Mouse (Mus musculus) retina, adult 2 months (tissue): ENCODE results near the gene Tcp1.
"Not testable (repeated sequence)": the region's sequence is repeated elsewhere in the genome, so short reads cannot be mapped to it uniquely, and the experiment has no call there.

Experiments
- DNase-seq: peaks from one replicate; pipeline ENCODE4 v3.0.0-alpha.2; 2012; ENCODE audit warnings: low read depth, low spot score

Gene Tcp1

GRCm38 (mm10) chr17:12915881-12916583 lies 531 bp downstream of the Tcp1 start, which contains the start of gene Mrpl18:
TSS of gene Mrpl18 (minus strand) at chr17:12916345.
- peak; percentile 98 for DNase-seq

- DNase-seq: peak; percentile 0
Measured at GRCm38 (mm10) chr17:12916588-12917380, 1.3 kb downstream of the Tcp1 start.

GRCm38 (mm10) chr17:12921073-12921472 lies 5.6 kb downstream of the Tcp1 start:
- no peak for DNase-seq

GRCm38 (mm10) chr17:12925001-12925400 lies 9.5 kb downstream of the Tcp1 start:
- no peak for DNase-seq

GRCm38 (mm10) chr17:12925703-12926180 lies 10.2 kb downstream of the Tcp1 start:
- no peak for DNase-seq

DNA sequence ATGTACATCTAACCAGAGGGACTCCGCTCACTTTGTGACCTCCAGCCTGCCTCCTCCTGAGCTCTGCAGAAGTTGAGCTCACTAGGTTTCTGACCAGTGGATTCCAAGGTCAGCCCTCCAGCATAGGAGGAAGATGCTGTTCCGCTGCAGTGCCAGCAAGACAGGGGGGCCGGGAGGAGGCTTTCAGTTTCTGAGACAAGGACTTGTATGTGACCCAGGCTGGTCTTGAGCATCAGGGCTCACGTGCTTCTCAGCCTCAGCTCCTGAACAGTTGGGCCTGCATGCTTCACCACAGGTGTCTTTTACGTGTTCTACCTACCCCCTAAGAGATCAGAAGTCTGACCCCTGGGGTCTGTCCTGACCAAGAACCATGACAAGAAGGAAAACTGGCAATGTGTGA lies 16.1 kb downstream of the Tcp1 start:
- DNase-seq: not testable (repeated sequence)

DNA sequence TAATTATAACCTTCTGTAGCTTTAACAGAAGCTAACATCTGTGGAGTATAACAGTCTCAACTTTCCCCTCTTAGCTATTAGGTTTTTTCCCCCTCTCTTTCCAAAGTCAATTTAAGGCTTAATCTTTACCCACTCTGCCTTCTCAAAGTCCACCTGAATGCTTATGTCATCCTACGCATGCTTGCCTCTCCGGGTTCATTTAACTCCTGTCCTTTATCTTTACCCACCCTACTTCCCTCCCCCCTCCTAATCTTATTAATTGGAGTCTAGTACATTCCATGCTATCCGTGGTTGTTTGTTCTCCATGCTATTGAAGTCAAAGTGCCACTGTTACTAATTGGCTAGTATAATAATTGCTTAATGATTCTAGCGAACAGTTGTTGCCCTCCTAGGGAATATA lies 20.2 kb downstream of the Tcp1 start:
- no peak for DNase-seq

DNA sequence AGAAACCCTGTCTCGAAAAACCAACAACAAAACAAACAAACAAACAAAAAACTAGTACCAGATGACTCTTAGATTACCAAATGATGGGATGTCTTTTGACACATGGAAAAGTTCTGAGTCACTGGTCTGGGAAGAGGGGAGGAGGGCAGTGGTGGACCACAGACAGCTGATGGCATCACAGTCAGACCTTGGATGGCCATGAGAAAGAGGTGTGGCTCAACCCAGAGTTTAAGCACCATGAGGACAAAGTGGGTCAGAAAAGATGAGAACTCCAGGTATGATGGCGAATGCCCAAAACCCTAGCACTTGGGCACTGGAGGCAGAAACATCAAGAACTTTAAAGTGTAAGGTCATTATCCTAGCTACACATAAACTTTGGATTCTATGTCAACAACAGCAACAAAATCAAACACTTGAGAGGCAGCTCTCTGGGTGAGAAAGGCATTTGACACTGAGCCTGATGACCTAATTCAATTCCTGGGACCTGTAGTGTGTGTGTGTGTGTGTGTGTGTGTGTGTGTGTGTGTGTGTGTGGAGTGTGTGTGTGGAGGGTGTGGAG lies 22.0 kb downstream of the Tcp1 start:
- no peak for DNase-seq

GRCm38 (mm10) chr17:12938077-12938476 lies 22.6 kb downstream of the Tcp1 start:
- no peak for DNase-seq

- DNase-seq: not testable (repeated sequence)
Measured at GRCm38 (mm10) chr17:12939377-12940148, 24.1 kb downstream of the Tcp1 start.

- no peak for DNase-seq
Measured at GRCm38 (mm10) chr17:12940151-12940805, 24.8 kb downstream of the Tcp1 start, which contains the start of gene Acat3. TSS of gene Acat3 (minus strand) at chr17:12940600.

DNA sequence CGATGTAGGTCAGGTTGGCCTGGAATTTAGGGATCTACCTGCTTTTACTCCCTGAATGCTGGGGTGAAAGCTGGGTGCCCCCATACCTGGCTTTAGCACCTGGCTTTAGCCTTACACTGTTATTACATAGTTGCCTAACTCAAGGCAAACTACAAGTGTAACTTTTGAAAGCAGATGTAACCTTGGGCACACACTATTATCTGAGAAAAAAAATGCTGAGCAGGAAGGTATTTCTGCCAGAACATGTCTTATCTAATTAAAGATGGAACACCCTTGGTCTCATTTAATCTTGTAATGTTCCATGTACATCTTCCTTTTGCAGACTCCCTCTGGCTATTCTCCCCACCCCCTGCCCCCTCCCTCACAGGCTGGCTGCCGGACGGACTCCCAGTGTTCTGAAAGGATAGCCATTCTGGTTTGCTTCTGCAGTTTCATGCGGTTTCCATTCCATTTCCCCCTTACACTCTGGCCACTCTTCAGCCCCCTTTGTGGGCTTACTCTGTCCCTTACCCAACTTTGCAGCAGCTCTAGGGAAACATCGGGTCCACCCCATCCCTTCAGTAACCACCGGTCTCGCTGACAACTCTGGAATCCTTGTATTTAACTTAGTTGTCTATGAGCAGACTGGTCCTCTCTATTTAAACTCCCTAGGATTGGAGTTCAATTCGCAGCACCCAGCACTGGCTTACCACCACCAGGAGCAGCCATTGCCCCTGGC lies 26.2 kb downstream of the Tcp1 start:
- DNase-seq: no peak

DNA sequence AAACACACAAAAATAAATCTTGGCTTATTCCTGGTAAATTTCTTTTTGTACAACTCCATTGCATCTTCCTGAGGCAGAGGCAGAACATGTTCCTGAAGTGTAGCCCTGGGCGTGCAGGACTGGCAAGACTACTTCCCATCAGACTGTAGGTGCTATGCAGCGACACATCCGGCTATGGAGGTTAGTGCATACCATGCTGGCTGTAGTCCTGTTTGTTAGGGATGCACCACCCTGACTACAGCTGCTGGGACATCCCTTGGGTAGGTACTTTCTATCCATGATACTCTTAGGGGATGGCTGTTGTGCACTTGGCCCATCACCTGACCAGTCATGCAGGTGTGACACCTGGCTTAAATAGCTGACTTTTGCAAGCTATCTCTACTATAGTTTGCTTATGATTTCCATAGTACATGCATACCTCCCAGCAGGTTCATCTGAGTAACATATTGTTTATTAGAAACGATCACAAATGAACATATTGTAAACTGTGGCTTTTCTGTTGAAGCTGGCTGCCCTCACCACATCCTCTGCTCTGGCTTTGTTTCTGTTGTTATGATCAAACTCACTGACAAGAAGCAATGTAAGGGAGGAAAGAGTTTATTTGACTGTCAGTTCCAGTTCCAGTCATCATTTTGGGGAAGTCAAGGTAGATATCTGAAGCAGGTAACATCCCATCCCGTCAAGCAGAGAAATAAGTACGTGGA lies 27.1 kb downstream of the Tcp1 start:
- DNase-seq: no peak

- DNase-seq: no peak
Measured at GRCm38 (mm10) chr17:12949669-12950068, 34.2 kb downstream of the Tcp1 start.

GRCm38 (mm10) chr17:12956664-12957063 lies 41.2 kb downstream of the Tcp1 start:
- DNase-seq: no peak

GRCm38 (mm10) chr17:12959377-12959776 lies 43.9 kb downstream of the Tcp1 start:
- not testable (repeated sequence) for DNase-seq

GRCm38 (mm10) chr17:12960331-12960873 lies 44.9 kb downstream of the Tcp1 start, which contains the start of gene Acat2:
TSS of gene Acat2 (minus strand) at chr17:12960747.
- peak; percentile 79 for DNase-seq

DNA sequence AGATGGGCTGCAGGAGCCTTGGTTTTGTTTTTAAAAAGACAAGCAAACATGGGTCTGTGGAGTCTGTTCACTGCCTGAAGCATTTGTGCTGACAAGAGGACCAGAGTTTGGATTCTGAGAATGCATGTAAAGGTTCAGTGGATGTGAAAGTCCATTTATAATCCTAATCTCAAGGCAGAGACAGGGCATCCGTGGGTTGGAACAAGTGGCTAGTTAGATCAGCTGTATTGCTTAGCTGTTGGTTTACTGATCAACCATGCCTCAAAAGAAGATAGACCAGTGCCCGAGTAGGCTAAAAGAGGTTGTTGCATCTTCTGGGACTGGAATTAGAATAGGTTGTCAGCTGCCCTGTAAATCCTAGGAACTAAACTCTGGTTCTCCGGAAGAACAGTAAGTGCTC lies 48.0 kb downstream of the Tcp1 start:
- no peak for DNase-seq

GRCm38 (mm10) chr17:12967173-12967572 lies 51.7 kb downstream of the Tcp1 start:
- no peak for DNase-seq
